Mouse (Mus musculus) megakaryocyte-erythroid progenitor cell, adult 5-6 weeks (primary cell): ENCODE data around the gene Pum1. TPM values are rescaled to one million over a fixed set of nuclear protein-coding genes. Genes with fewer than 3 reads are reported as not detected.
A peak's percentile ranks its signal among the peaks of the same experiment; 100 is the strongest.
"Not testable (repeated sequence)": the region's sequence is repeated elsewhere in the genome, so short reads cannot be mapped to it uniquely, and the experiment has no call there.

Experiments used
- ATAC-seq: replicated peaks from 2 replicates; pipeline ENCODE4 v1.8.0; 2016; ENCODE audit warnings: mild to moderate bottlenecking, inconsistent platforms; ENCODE audit not compliant: severe bottlenecking, poor library complexity, low FRiP score, low TSS enrichment
- total RNA-seq, 2 experiments: library from RNA; stranded (forward) in 1 of 2; stranded (reverse) in 1 of 2; fragments of 200-1000, 215-1000 nt in 1 of 2; fragments of >200 nt in 1 of 2; fragmentation: Nextera tagmentation in 1 of 2; gene quantifications; 2 replicates each; pipeline ENCODE4 v1.2.3; 2014 to 2017

Gene Pum1
- total RNA-seq (2014; fragmentation: Nextera tagmentation) = 60.3 and 62.4 TPM in 2 replicates
- 35.9 and 41.2 TPM in 2 replicates for total RNA-seq (2017)

DNA sequence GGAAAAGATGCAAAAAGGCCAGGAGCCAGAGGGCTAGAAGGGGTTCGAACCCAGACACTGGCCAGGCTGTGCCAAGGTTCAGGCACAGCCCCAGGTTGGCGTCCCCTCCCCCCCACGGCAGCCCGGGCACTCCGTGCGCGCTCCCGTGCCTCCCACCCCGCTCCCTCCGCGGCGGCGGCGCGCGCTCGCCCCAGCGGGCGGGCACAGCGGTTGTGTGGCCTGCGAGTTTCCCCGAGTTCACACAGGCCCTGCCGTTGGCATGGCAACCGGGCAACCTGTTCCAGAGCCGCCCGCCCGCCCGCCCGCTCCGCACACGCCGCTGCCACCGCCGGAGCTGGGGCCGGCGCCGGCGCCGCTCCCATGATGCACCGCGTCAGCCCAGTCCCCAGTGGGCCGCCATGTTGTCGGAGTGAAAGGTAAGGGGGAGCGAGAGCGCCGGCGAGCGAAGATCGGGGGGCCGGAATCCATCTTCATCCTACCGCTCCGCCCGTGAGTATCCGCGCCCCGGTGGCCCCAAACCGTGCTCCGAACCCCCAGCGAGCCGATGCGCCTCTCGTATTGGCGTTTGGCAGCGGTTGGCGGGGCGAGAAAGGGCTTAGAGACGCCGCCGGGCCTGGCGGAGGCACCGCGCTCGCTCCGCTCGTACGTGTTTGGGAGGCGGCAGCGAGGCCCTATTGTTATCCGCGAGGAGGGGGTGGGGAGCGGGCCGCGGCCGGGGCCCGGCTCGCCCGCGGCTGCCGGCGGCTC lies at the start of gene Pum1:
Gene Pum1, plus strand, starts transcription at position 343 of the 747 bp plus-strand sequence.
- peak; percentile 80 for ATAC-seq

DNA sequence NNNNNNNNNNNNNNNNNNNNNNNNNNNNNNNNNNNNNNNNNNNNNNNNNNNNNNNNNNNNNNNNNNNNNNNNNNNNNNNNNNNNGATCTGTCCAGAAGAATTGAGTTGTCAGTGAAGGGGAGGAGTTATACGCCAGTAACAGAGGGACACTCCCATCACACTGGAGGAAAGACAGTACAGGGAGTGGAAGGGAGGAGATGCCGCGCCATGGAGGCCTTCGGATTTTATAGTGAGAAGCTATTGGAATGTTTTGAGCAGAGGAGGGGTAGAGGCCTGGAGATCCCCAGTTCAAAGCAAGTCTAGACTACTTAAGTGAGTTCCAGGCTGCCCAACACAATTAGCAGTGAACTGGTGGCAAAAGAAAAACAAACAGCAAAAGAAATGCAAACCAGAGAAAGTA lies 33.7 kb upstream of the Pum1 start:
- no peak for ATAC-seq

DNA sequence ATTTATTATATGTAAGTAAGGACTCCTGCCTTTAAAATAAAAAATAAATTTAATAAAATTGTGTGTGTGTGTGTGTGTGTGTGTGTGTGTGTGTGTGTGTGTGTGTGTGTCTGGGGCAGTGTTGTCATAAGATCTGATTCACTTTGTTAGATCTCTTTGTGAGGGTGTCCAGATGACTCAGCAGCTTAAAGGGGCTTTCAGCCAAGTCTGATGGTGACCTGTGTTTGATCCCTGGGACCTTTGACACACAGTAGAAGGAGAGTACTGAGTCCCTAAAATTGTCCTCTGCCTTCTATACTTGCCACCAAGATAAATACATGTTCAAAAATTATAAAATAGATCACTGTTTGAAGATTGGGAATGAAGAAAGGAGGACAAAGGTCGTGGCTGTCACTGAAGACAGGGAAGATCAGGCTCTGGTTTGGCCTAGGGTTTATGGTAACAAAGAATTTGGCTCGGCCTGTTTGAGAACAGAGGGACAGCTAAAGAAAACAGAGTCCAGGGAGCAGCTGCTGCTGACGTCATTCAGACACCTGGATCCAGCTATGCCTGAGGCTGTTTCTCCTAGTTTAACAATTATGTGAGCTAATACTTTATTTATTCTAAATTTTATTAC lies 32.8 kb upstream of the Pum1 start:
- no peak for ATAC-seq

DNA sequence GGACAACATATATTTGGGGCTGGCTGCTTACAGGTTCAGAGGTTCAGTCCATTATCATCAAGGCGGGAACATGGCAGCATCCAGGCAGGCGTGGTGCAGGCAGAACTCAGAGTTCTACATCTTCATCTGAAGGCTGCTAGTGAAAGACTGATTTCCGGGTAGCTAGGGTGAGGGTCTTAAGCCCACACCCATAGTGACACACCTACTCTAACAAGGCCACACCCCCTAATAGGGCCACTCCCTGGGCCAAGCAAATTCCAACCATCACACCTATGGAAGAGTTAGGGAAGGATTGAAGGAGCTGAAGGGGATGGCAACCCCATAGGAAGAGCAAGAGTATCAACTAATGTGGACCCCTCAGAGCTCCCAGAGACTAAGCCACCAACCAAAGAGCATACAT lies 28.0 kb upstream of the Pum1 start:
- ATAC-seq = not testable (repeated sequence)

- no peak for ATAC-seq
Observed at GRCm38 (mm10) chr4:130636761-130637160, 26.4 kb upstream of the Pum1 start.

- no peak for ATAC-seq
Observed at GRCm38 (mm10) chr4:130637488-130638422, 25.4 kb upstream of the Pum1 start.

DNA sequence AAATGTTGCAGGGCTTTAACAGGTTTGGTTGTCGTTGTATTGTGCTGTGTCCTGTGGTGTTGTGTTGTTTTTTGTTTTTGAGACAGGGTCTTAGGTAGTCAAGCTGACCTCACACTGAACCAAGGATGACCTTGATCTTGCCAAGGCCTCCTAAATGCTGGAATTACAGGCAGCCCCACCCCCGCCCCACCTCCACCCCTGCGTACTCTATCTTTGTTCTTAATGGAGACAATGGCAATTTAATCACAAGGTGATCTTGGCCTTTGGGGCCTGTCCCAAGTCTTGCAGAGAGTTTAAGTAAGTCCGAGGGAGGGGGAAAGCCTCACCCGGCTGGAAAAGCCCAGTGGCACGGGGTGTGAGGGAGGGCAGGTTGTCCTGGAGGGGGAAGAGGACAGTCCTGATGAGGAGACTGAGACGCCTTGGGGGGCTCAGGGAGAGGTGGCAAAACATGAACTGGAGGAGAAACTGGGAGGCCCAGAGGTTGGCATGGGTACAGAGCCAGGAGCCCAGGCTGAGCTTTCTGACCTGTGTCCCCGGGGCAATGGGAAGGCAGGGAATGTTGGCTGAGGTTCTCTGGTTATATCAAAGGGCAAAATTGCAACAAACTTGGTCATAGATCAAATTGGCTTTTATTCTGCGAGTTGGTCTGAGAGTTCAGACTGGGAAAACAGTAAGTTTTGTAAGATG lies 22.9 kb upstream of the Pum1 start:
- ATAC-seq = no peak

DNA sequence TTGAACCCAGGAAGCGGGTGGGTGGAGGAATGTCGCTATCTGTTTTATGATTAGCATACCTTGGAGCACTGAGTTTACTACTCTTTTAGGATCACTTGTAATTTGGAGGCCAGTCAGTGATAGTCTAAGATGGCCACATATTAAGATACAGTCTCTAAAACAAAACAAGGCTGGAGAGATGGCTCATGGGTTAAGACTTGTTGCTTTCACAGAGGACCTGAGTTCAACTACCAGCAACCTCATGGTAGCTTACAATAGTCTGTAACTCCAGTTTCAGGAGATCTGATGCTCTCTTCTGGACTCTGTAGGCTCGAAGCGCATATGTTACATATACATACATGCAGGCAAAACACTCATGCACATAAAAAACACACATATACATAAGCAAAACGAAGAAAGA lies 20.7 kb upstream of the Pum1 start:
- ATAC-seq = no peak

DNA sequence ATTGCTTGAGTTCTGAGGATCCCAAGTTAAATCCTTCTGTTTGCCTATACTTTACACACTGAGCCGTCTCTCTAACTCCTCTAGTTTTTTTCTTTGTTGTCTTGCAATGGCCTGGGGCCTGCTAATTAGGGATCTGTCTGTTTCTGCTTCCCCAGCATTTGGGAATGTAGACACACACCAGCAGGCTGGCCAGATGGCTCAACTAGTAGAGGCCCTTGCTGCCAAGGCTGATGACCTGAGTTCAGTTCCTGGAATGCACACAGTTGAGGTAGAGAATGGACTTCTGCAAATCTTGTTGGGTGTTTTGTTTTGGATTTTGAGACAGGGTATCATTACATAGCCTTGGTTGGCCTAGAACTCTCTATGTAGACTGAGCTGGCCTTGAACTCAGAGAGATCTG lies 17.7 kb upstream of the Pum1 start:
- no peak for ATAC-seq

DNA sequence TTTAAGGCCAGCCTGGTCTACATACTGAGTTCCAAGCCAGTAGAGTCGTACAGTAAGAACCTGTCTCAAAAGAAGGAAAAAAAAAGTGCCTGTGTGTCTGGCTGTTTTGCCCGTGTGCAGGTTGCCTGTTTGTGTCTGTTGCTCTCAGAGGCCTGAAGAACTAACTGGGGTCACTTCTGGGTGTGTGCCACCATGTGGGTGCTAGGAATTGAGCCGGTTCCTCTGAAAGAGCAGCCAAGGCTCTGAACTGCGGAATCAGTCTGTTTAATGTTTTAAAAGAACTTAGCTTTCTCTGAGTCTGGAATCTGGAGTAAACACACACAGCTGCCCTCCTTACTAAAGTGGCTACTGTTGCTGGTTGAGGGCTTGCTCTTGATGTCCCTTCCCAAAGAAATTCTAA lies 11.8 kb upstream of the Pum1 start:
- no peak for ATAC-seq

DNA sequence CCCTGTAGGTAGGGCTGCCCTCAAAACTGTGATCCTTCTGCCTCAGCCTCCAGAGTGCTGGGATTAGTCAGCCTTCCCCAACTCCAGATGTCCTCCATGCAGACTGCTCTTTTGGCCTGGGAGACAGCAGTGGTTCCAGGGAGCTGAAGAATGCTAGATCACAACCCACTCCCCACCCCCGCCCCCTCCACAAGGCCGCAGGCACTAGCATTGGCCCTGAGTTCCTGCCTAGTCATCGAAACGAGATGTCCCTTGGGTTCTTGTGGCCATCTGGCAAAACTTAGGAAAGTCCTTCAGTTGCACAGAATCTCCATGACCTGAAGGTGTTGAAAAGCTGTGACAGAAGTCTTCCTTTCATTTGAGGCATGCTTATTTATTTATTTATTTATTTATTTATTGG lies 10.6 kb upstream of the Pum1 start:
- ATAC-seq = no peak

- ATAC-seq = no peak
Observed at GRCm38 (mm10) chr4:130657820-130658565, 5.1 kb upstream of the Pum1 start.

DNA sequence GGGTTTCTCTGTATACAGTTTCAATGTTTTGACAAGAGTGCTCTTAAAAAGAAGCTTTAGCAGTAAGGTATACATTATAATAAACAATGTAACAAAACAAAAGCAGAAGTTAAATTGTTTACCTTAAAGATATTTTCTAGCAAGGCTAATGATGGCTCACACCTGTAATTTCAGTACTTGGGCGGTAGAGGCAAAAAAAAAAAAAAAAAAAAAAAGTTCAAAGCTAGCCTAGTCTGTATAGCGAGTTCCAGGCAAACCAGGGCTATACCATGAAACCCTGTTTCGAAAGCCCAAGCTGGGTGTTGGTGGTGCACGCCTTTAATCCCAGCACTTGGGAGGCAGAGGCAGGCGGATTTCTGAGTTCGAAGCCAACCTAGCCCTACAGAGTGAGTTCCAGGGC lies 3.7 kb upstream of the Pum1 start:
- ATAC-seq = no peak

- no peak for ATAC-seq
Observed at GRCm38 (mm10) chr4:130660106-130660505, 3.0 kb upstream of the Pum1 start.

- peak; percentile 58 for ATAC-seq
Observed at GRCm38 (mm10) chr4:130661151-130661550, 2.0 kb upstream of the Pum1 start.

DNA sequence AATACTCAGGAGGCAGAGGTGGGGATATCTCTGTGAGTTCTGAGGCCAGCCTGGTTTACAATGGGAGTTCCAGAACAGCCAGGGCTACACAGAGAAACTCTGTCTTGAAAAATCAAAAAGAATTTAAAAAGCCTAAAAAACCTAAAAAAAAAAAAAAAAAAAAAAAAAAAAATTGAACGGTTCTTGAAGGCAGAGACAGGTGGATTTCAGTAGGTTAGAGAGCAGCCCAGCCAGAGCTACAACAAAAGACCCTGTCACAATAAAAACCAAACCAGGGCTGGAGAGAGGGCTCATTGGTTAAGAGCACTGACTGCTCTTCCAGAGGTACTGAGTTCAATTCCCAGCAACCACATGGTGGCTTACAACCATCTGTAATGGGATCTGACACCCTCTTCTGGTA lies 816 bp upstream of the Pum1 start:
- not testable (repeated sequence) for ATAC-seq

DNA sequence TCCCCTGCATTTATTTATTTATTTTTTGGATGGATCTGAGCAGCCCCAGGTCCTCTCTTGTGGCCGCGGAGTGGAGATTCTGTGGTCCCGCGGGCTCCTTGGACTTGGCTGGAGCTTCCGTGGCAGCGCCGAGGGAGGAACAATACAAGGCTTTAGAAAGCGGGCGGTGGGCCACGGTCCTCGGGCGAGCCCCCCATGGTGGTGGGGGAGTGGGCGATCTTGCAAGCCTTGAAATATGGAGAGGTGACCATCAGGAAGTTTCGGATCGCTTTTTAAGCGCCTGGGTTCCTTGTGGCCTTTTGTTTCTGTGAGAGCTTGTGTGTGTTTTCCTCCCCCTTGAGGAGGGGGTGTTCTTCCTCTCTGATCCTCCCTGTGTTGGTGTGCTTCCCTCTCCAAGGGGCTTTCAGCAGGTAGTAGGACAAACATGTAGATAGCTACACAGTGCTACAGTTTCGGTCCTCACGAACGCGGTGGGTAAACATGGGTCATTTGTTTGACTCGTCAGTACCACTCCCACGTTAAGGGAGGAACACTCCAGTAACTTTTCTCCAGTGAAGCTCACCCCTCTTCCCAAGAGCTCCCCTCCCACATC lies 785 bp downstream of the Pum1 start:
- ATAC-seq = no peak

- ATAC-seq = no peak
Observed at GRCm38 (mm10) chr4:130664414-130665029, 1.4 kb downstream of the Pum1 start.
